Mouse (Mus musculus) forelimb bud, embryonic 11.5 days (tissue): ENCODE measurements around the gene Hist2h3c1.
"Not testable (repeated sequence)": the region's sequence is repeated elsewhere in the genome, so short reads cannot be mapped to it uniquely, and the experiment has no call there.

Source experiments
- DNase-seq: peaks from one replicate; pipeline ENCODE4 v3.0.0-alpha.2; 2012; ENCODE audit warnings: low read depth, low spot score

Gene Hist2h3c1

GRCm38 (mm10) chr3:96234914-96235313, 11.6 kb upstream of the Hist2h3c1 start:
- no peak for DNase-seq

GRCm38 (mm10) chr3:96235836-96236235, 10.6 kb upstream of the Hist2h3c1 start:
- no peak for DNase-seq

GRCm38 (mm10) chr3:96236834-96237334, 9.6 kb upstream of the Hist2h3c1 start:
- DNase-seq, result no peak

GRCm38 (mm10) chr3:96237335-96237903, 9.1 kb upstream of the Hist2h3c1 start:
- DNase-seq, result peak; percentile 41

GRCm38 (mm10) chr3:96237904-96238511, 8.5 kb upstream of the Hist2h3c1 start:
- peak; percentile 55 for DNase-seq

DNA sequence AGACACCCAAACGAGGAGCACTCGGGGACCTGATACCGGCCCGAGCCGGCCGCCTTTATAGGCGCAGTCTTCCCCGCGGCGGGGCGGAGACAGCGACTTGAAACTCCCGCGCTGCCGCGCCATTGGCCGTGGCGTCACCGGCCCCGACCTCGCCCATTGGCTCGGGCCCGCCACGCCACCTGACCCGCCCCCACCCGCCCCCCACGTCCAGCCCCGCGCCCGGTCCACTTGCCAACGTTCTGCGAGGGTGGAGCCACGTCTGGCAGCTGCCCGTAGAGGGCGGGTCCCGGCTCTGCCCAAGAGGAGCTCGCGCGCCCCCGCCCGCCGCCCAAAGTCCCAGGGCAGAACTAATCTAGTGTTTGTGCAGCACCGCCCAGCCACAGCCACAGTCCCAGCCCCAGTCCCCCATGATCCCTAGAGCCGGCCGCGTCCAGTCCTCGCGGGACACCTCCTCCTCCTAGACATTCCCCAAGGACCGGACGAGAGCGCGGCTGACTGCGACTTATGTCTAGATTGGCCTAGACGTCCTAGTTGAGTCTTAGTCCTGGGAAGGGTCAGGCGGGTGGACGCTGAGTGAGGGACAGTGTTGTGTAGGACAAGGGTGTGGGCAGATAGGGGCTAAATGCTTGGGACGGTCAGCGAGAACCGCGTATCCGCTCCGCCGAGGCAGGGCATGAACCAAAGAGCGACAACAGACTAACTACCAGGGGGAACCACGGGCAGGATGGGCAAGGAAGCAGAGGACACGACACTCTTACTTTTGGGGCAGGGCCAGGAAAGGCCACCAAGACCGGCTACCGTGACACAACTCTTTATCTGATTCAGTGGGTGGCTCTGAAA, 7.3 kb upstream of the Hist2h3c1 start, which contains the start of gene Hist2h3c2:
TSS of gene Hist2h3c2 (minus strand) at position 174 of the 840 bp plus-strand sequence.
- not testable (repeated sequence) for DNase-seq

DNA sequence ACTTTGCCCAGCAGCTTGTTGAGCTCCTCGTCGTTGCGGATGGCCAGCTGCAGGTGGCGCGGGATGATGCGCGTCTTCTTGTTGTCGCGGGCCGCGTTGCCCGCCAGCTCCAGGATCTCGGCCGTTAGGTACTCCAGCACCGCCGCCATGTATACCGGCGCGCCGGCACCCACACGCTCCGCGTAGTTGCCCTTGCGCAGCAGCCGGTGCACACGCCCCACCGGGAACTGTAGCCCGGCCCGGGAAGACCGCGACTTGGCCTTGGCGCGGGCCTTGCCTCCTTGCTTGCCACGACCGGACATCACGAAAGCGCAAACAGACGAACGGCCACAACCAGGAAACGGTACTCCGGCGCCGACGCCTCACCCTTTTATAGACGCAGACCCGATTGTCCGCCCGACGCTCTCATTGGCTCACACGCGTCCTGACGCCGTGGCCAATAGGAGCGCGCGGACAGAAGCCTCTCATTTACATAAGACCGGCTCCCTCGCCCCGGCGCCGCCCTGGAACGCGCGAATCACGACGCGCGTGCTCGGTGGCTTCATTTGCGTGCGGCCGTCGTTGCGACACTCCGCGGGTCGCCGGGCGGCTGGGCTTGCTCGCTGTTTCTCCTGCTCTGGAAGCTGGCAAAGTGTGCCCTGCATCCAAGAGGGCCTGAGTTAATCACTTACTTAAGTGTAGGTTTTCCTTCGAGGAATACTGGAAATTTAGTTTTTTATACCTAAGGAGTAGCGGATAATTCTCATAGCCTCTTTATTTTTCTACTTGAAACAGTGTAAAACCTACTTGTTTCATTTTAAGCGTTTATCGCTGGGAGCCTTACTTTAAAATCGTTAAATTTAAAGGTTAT, 6.3 kb upstream of the Hist2h3c1 start, which contains the start of gene Hist2h2aa2:
TSS of gene Hist2h2aa2 (minus strand) at position 328 of the 850 bp plus-strand sequence.
- peak; percentile 57 for DNase-seq

- DNase-seq, result no peak
Observed at GRCm38 (mm10) chr3:96240799-96241197, 5.7 kb upstream of the Hist2h3c1 start.

DNA sequence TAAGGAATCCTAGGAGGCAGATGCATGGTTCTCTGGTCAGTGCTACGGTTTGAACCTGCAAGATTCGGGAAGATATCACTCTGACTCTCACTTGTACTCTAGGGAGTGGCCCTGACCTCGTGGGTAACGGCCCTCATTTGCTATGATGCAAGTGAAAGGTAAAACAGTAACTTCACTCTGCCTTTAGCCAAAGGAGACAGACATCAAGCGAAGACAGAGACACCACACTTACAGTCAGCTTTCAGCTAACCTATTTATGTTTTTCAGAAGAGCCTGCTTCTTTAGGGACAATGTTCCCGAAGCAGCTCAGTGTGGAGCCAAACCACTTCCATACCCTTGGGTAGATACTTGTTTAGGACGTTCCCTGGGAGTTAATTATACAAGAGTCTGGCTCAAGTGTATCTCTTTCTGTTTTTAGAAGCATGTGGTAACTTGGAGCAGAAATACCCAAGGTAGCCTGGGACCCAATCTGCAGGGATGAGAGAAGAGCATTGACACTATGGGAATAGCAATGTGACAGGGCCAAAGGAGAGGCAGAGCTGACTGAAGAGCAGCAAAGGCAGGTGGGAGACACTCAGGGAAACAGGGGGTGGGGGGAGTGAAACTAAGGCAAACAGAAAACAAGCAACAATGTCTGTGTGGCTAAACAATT, 2.4 kb upstream of the Hist2h3c1 start:
- no peak for DNase-seq

DNA sequence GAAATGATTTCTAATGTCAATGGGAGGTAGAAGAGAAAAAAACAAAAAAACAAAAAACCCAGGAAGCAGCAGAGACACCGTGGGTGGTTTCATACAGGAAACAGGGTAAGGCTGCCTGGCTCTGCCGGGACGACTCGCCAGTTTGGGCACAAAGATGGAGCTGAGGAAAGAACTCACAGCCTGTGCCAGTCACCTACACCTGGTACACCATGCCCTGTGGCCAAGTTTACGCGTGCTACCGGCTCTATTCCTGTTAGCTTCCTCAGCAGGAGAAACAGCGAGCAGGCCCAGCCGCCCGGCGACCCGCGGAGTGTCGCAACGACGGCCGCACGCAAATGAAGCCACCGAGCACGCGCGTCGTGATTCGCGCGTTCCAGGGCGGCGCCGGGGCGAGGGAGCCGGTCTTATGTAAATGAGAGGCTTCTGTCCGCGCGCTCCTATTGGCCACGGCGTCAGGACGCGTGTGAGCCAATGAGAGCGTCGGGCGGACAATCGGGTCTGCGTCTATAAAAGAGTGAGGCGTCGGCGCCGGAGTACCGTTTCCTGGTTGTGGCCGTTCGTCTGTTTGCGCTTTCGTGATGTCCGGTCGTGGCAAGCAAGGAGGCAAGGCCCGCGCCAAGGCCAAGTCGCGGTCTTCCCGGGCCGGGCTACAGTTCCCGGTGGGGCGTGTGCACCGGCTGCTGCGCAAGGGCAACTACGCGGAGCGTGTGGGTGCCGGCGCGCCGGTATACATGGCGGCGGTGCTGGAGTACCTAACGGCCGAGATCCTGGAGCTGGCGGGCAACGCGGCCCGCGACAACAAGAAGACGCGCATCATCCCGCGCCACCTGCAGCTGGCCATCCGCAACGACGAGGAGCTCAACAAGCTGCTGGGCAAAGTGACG, 1.2 kb upstream of the Hist2h3c1 start, which contains the start of gene Hist2h2aa1:
TSS of gene Hist2h2aa1 (plus strand) at position 495 of the 884 bp plus-strand sequence.
- peak; percentile 76 for DNase-seq

GRCm38 (mm10) chr3:96246018-96246417, 467 bp upstream of the Hist2h3c1 start:
- DNase-seq, result not testable (repeated sequence)

- no peak for DNase-seq
Observed at GRCm38 (mm10) chr3:96247356-96248140, 1.1 kb downstream of the Hist2h3c1 start.

DNA sequence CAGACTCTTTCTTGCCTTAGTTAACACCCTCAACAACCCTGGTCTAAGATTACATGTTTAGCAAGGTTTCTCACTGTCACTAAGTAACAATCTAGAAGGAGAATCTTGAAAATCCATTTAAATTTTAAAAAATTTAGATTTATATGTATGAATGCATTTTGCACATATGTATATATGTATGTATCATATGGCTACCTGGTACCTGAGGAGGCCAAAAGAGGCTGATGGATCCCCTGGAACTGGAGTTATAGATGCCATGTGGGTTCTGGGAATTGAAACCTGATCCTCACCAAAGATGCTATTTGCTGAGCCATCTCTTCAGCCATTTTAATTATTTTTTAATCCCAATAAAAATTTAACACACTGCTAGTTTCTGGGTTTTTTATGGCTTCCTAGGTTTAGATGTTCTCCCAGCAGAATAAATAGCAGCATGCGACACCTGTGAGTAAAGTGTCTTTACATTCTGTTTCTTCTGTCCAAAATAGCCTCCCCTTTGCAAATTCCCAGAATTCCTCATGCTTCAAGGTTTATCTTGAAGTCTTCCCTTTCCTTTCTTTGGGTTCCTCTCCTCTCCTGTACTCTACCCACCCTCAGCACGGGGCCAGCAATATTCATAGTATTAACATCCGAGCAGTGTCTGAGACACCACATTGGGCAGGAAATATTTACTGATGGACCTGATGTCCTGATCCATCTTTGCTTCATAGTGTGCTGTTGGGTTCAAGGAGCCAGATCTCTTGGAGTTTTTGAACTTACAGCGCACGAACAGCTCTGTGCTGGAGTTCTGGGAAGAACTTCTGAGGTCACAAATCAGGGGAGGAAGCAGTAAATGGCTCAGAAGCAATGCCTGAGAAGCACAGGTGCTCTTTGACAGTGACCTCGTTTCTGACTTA, 1.9 kb downstream of the Hist2h3c1 start:
- DNase-seq, result no peak

DNA sequence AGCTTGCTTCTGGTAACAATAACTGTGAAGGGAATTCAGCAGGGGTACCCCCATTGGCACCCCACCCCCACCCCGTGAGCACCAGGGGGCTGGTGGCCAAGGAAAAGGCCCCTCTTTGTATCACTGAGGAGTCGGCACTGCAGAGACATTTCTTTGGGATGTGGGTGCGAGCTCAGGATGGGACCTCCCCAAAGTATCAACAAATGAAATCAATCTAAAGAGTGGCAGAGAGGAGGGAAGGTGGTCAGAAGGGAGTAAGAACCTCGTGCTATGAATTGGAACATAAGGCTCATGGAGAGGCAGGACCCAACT, 2.5 kb downstream of the Hist2h3c1 start:
- no peak for DNase-seq

DNA sequence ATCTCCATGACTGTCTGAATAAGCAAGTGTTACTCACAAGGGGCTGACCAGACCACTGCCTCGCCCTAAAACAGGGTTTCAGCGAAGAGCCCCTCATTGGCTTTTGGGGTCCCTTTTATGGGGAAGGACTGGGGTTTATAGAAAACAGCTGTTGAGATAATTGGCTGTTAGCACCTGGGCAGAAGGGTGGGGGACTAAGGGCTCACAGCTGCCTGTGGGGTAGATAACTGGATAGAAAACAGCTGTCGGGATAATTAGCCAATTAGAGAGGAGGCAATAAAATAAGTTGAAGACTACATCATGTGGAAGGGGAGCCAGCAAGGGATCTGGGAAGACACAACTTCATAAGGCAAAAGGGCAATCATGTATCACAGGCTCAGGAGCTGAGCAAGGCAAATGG, 4.4 kb downstream of the Hist2h3c1 start:
- peak; percentile 64 for DNase-seq

GRCm38 (mm10) chr3:96251787-96252186, 5.3 kb downstream of the Hist2h3c1 start:
- no peak for DNase-seq

- DNase-seq, result peak; percentile 52
Observed at GRCm38 (mm10) chr3:96254683-96255355, 8.3 kb downstream of the Hist2h3c1 start.
